Mouse (Mus musculus): ENCODE results near the gene Ercc4. TPM values are rescaled to one million over a fixed set of nuclear protein-coding genes. Genes with fewer than 3 reads are reported as not detected.
"Not testable (repeated sequence)": the region's sequence is repeated elsewhere in the genome, so short reads cannot be mapped to it uniquely, and the experiment has no call there.

Ercc4 gene
- 18.9 and 23.0 TPM in 2 replicates for total RNA-seq (2021)
- long read RNA-seq, transcript Ercc4-201 (11 exons, 3,480 nt) = major isoform, 16 of 22 reads
- long read RNA-seq, partial matches to known transcripts = 3 of 22 reads
- long read RNA-seq, other reads (novel, unspliced or antisense) = 3 of 22 reads

DNA sequence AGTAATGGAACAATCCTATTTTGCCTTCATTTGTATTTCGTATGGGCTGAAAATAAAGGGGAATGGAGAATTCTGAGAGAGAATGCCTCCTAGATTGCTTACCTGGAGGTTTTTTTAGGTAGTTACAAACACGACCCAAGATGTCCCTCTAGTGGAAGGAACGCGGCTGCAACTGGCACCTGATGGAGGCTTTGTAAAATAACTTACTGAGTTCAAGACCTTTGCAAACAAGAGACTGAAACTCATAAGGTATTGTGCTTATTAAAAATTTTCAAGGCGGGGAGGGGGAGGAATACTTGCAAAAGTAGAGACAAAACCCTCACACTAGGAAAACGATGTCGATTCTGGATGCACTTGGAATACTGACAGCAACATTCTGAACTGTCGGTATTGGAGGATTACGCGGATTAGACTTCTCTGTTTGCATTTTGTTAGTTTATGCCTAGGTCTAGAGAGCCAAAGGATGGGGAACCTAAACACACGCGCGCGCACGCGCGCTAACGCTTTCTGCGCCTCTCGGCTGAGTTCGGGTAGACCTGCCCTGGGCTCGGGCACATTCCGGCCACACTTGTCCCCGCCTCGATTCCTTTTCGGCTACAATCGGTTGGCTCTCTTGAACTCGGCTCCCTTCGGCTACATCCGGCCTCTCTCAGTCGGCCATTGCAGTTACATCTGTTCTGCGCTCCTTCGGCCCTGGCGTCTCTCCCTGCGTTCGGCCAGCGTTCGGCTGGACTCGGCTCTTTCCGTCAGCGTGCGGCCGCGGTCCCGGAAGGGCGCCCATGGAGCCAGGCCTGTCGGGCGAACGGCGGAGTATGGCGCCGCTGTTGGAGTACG, at the start of gene Ercc4:
Gene Ercc4 (plus strand): TSS at position 529 of the 834 bp plus-strand sequence.
- DNase-seq = peak; percentile 97

DNA sequence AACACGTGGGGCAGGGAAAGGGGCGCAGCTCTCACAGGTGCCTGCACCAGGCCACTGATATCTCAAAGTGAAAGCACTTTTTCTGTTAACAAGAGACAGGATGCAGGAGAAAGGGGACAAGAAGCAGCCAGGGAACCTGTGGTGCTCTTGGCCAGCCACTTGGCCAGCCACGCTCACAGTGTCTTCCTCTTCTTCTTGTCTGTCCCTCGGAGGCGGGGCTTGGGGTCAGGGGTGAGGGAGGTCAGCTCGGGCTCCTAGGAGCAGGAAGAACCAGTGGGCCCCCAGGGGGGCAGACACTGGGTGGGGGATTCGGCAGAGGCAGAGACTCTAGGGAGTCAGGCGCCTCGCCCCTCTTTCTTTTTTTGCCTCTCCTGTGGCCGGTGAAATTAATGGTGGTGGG, 48.4 kb upstream of the Ercc4 start:
- no peak for DNase-seq

DNA sequence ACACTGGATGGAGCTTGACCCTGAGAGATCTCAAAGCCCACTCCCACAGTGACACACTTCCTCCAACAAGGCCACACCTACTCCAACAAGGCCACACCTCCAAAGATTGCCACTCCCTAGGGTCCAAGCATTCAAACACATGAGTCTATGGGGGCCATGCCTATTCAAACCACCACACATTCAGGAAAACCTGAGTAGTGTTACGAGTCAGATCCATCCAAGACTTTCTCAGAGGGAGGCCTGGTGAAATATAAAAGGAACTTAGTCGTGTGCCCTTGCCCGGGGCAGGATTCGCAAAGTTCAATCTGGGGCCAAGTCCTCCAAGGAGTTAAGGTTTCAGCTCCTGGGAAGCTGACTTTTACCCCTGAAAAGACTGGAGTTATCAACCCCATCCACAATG, 35.3 kb upstream of the Ercc4 start:
- DNase-seq = no peak

DNA sequence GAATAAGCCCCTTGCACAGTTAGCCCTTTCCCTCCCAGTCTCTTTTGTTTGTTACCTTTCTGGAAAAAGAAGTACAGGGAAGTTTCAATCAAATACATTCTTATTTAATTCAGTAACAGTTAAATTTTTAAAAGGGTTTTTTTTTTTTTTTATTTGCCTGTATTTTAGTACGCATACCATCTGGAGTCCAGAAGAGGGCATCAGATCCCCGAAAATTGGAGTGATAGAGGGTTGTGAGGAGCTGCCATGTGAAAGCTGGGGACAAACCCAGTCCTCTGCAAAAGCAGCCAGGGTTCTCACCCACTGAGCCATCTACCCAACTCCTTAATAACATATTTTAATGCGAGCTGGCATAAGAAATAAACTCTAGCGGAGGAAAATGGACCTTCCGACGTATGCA, 29.3 kb upstream of the Ercc4 start:
- DNase-seq = no peak

DNA sequence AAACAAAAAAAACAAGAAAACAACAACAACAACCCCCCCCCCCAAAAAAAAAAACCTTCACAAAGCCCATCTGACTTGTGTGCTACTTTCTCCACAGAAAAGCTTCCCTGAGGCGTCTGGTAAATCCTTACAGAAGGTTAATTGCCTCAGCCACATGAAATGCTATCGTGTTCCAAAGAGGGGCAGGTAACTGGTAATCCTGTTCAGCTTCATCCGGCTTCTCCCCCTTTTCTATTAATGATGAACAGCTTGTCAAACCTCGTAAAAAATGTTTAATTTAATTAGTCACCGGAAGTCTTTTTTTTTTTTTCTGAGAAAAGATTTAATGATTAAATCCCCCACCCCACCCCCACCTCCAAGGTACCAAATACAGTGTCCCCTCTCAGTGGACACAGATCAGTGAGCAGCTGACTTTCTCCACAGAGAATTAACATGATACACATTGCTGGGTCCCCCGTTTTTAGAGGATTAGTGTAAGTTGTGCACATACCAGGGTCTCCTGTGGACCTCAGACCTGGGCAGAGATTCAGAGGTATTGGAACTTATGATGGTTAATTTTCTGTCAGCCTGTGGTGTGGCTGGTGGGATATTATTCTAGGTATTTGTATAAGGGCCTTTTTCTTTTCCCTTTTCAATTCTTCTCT, 26.2 kb upstream of the Ercc4 start:
- no peak for DNase-seq

DNA sequence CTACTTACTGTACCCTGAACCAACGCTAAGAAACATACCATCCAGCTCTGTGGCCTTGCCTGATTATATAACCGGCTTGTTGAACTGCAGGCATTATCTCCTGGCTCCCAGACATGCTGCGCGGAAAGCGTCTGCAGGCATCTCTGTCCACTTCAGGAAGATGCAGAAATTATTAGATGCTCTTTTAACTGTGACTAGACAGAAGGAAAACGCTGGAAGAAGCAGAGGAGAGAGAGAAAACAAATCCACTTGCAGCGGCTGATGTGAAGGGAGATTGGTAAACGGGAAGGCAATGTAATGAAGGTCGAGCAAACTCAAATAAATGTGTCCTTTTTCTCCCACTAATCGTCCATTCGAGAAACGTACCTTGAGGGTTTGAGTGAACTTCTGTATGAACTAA, 1.1 kb upstream of the Ercc4 start:
- DNase-seq = no peak

DNA sequence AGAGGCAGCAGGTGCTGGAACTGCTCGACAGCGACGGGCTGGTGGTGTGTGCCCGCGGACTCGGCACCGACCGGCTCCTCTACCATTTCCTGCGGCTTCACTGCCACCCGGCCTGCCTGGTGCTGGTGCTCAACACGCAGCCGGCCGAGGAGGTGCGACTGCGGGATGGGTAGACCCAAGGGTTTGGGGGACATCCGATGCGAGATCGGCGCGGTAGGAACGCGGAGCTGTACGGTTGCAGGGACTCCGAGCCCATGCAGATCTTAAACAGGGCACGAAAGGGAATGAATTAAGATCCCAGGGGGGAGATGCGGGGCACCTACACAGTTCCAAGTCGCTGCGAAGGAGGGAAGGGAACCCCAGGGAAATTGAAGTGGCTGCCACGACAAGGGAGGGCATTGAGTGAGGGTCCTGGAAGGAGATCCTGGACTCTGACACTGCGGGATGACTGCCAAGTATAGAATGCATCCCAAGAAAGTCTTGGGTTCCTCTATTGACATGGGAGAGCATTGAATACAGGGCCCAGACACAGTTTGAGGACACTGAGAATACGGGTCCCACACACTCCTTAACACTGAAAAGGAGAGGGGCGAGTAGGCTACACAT, 609 bp downstream of the Ercc4 start:
- DNase-seq = peak; percentile 3

DNA sequence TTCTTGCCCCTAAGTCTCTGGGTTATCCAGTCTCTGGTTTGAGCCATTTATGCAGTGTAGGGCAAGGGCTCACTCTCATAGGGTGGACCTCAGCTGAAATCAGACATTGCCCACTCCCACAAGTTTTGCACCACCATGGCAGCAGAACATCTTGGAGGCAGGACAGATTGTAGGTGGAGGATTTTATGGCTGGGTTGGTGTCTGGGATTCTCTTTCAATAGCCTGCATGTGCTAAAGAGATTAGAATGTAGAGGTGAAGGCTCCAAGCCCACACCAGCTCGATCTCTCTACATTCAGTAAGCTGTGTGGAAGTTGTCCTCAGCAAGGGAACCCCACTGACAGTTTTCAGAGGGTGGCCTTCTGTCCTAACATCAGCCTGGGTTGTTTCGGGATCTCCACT, 5.3 kb downstream of the Ercc4 start:
- no peak for DNase-seq

DNA sequence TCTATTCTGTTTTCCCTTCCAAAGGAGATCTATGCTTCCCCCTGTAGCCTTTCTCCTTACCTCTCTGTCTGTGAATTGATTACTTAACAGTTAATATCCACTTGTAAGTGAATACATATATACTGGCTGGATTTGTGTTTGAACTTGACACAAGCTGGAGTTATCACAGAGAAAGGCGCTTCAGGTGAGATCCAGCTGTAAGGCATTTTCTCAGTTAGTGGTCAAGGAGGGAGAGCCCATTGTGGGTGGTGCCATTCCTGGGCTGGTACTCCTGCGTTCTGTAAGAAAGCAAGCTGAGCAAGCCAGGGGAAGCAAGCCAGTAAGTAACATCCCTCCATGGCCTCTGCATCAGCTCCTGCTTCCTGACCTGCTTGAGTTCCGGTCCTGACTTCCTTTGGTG, 6.0 kb downstream of the Ercc4 start:
- DNase-seq = not testable (repeated sequence)

DNA sequence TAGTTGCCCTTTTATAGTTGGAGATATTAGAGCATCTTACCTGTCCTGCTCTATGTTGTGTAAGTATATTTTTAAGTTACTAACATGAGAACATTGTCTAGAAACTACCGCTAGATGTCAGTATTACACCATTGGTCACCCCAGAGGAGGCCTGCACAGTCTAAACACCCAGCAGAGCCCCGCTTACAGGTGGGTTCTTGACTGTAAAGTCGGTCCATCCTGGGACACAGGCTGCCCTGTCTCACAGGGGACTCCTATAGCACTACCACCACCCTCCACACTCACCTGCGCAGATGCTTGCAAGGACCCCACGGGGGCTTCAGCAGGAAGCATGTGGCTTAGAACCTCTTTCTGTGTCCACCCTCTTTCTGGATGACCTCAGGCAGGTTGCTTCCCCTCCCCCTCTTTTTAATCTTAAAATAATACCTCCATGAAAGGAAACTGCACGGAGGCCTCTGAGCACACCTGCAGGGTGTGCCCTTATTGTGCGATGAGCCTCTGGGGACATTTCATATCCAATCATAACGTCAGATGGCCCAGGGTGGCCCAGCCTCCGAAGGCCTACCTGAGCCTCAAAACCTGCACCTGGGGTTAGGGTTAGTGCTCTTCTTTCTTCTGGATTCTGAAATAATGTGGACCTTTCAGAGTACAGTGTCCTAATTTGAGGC, 7.9 kb downstream of the Ercc4 start:
- DNase-seq = peak; percentile 15

DNA sequence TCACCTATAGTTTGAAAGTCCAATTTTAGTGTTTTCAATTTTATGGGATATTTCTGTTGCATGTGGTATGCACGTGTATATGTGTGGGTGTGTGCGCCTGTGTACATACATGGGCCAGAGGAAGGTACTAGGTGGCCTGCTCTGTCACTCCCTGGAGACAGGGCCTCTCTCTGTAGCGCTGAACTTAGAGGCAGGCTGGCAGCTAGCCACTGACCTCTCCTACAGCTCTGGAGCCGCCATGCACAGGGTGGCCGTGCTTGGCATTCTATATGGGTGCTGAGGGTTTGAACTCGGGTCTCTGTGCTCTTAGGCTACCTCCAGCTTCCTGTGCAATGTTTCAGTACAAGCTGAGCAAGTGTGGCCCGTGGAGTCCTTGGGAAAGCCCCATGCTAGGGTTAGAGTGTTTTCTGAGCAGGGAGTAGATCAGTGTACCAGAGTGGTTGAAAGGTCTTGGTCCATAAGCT, 8.5 kb downstream of the Ercc4 start:
- DNase-seq = no peak

DNA sequence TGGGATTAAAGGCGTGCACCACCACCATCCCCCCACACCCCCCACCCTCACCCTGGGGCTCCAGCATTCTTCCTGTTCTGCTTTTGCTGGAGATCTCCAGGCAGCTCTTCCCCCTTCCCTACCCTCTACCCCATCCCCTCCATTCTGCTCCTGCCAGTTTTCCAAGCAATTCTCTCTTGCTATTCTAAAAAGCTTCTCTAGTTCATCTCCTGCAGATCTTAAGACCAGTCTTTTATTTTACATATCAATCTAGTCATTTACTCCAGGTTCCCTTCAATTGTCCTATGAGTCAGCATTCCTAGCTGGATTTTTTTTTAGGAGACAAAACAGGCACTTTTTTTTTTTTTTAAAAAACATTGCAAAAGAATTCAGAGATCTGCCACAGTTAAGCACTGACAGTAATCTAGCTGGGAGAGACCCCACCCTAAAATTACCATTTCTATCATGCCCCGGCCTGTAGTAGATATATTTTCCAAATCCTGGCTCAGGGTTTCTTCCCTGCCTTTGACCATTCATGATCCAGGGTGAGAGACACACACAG, 9.3 kb downstream of the Ercc4 start:
- no peak for DNase-seq

DNA sequence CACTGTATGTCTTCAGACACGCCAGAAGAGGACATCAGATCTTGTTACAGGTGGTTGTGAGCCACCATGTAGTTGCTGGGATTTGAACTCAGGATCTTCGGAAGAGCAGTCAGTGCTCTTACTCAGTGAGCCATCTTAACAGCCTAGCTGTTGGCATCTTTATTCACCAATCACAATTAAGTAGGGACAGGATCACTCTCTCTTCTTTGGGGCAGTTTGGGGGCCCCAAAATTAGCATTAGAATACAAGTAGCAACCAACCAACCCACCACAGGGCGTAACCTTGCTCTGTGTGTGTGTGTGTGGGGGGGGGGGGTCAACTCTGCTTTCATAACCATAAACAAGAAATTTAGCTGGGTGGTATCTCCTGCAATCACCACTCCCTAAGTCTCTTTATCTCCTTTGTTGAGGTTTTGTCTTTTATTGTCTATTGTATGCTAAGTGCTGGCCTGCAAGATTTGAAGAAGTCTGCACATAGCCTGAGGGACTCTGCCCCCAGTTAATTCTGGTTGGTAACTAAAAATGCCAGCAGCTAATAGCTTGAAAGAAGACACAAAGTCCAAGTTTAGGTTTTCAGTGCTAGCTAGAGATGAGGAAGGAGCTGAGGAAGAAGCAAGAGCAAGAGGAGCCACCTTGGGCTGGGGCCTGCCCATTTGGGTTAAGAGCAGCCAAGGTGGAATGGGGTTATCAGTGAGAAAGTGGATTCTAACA, 10.3 kb downstream of the Ercc4 start:
- no peak for DNase-seq

DNA sequence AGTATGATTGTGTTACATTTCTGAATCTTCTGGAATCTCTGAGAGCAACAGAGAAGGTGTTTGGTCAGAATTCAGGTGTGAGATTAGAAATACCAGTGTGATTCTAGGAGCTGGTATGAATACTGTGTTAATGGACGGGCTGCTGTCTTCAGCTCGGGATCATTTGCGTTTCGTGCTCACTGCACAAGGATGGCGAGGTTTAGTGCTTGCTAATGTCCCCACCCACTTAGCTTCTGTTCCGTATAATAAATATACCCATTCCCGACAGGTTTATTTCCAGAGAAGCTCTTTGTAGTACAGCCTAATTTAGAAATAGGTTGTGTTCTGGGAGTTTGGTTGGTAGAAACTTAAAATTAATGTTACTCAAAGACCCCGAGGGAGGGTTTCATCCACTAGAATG, 15.9 kb downstream of the Ercc4 start:
- no peak for DNase-seq

DNA sequence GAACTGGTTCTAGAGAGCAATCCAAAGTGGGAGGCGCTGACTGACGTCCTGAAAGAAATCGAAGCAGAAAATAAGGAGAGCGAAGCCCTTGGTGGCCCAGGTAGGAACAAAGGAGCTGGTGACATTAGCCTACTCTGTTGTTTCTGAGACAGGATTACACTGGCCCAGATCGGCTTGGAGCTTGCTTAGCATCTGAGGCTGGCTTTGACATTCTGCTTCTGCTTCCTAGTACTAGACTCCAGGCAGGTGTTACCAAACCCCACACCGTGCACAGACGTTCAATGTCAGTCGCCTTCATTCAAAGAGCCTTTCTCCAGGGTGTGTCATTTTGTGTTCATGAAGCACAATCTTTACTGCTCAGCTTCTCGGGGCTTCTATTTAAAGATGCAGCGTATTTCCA, 18.1 kb downstream of the Ercc4 start:
- DNase-seq = no peak

DNA sequence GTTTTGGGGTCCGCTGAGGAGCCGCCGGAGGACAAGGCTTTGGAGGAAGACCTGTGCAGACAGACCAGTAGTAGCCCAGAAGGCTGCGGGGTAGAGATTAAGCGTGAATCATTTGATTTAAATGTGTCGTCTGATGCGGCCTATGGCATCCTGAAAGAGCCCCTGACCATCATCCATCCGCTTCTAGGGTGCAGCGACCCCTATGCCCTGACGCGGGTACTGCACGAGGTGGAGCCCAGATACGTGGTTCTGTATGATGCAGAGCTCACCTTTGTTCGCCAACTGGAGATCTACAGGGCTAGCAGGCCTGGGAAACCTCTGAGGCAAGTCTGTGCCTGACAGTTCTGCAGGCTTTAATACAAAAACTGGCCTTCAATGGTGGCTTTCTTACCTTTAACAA, 20.9 kb downstream of the Ercc4 start:
- DNase-seq = peak; percentile 28

DNA sequence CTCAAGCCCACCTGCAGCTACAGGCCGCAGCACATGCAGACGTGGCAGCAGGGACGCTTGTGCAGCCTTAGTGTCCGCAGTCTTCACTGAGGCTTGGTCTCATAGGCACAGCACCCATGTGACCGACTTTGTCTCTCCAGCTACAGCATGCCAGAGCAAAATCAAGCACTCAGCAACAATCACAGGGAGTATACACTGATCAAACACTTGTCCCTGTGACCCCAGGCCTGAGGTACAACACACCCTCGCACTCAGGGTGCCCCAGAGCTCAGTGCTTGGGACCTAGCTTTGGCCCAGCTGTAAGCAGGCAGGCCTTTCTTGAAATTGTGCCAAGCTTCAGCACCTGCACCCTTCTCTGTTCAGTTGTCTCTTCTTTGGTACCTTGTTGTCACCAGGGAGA, 31.7 kb downstream of the Ercc4 start:
- DNase-seq = no peak

DNA sequence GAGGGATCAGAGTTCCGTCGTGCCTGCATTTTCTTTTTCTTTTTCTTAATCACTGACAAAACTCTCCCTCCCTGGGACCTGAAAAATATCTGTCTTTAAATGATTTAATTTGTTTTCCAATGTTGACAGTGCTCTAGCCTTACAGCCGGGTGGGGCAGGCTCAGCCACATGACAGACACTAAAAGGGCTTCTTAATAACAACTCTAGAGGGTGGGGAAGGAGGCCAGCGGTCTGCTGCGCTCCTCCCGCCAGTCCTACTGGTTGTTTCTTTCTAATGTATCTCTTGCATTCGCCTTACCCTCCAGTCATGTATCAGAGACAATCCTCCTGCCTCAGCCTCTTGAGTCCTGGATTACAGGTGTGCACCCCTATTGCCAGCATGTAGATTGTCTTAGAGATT, 34.4 kb downstream of the Ercc4 start:
- no peak for DNase-seq

DNA sequence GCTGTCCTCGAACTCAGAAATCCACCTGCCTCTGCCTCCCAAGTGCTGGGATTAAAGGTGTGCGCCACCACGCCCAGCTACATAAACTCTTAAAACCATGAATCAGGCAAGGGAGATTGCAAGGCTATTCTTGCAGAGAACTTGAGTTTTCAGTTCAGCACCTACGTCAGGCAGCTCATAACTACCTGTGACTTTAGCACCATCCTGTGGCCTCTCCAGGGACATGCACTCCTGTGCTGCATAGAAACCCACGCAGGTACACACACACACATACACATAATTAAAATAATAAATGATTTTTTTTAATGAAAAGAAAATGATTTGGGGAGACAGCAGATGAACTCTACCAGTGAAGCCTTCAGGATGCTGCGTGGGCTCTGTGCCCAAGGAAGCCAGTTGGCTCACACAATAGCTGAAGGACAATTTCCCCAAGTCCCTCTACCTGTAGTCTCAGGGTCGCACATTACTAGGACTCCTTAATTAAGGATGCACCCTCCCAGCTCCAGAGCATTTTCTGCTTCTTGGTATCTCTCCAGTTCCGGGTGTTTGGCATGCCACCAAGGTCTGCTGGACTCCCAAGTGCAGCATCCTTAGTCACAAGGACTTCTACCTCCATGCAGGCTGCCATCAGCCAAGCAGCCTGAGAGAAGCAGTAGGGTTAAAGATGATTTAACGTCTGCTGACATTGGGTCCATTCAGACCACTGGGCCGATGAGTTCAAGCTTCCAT, 35.4 kb downstream of the Ercc4 start:
- DNase-seq = peak; percentile 48

DNA sequence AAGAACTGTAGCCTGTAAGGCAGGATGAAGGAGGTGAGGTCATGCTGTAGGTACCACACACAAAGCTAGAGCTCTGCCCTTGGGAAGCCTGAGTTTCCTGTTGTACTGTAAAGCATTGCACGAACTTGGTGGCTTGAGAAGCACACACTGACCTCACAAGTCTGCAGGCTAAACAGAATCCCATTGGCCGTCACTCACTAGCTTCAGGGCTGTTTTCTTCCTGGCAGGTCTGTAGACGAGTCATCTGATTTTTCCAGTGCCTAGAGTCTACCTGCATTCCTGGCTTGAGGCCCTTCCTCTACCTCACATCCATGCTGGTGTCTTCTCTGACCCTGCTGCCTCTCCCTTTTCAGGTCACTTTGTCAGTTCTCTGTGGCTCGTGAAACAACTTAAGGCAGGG, 36.7 kb downstream of the Ercc4 start:
- no peak for DNase-seq
